Mouse (Mus musculus): ENCODE data around the gene H2al2c. TPM values are rescaled to one million over a fixed set of nuclear protein-coding genes. Genes with fewer than 3 reads are reported as not detected.
"Not testable (repeated sequence)": the region's sequence is repeated elsewhere in the genome, so short reads cannot be mapped to it uniquely, and the experiment has no call there.

The H2al2c gene
- not detected in 2 replicates for polyA plus RNA-seq (2014; fragmentation: Nextera tagmentation; extraction: Ambion mirVana)

DNA sequence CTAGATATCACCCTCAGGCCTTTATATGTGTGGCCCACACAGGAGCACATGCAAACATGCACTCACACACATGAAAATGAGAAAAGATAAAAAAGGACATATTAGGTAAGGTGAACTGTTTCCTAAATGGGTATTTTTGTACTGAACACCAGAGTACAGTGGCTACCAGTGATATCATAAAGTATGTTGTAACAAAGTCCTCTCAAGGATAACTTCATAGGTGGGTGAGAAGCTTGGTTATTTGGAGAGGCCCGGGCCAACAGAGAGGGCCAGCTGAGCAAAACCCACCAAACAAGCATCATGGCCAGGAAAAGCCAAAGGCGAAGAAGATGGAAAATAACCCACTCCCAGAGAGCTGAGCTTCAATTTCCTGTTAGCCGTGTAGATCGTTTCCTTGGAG, at the start of gene H2al2c:
Gene H2al2c (plus strand): TSS at position 301 of the 400 bp plus-strand sequence.
- H3K9me3 ChIP-seq (ENCODE audit: control insufficient read depth, low read length); H3K27ac ChIP-seq (ENCODE audit: low read depth); DNase-seq (ENCODE audit: low spot score); H3K27me3 ChIP-seq (replicated peaks; ENCODE audit: control insufficient read depth, insufficient read depth, low read length); H3K4me3 ChIP-seq (ENCODE audit: low read depth, low read length); H3K36me3 ChIP-seq (ENCODE audit: control insufficient read depth, insufficient read depth, low read length); ATAC-seq (replicated peaks; ENCODE audit: low FRiP score, low TSS enrichment, low read depth); H3K9ac ChIP-seq (ENCODE audit: low read length); H3K4me2 ChIP-seq (ENCODE audit: low read length); H3K4me1 ChIP-seq (replicated peaks; ENCODE audit: control insufficient read depth, insufficient read depth, low read length): not testable (repeated sequence)
- no CpG with 5 or more reads among the region's 4 CpGs for WGBS

Other genes starting within 250 kb of the H2al2c start
- gene Sry, start 64.6 kb downstream of the H2al2c start, polyA plus RNA-seq (2014; fragmentation: Nextera tagmentation; extraction: Ambion mirVana): not detected in 2 replicates
- gene H2al2b, start 121.6 kb downstream of the H2al2c start, polyA plus RNA-seq (2014; fragmentation: Nextera tagmentation; extraction: Ambion mirVana): not detected in 2 replicates
- gene Gm4064, start 197.1 kb downstream of the H2al2c start, polyA plus RNA-seq (2014; fragmentation: Nextera tagmentation; extraction: Ambion mirVana): not detected in 2 replicates
- not detected in 2 replicates for gene Rbmy, start 231.6 kb downstream of the H2al2c start, polyA plus RNA-seq (2014; fragmentation: Nextera tagmentation; extraction: Ambion mirVana)
- gene Gm10256, start 231.6 kb downstream of the H2al2c start, polyA plus RNA-seq (2014; fragmentation: Nextera tagmentation; extraction: Ambion mirVana): not detected in 2 replicates

All from intestine, embryonic 14.5 days (tissue).